In genomic region chr2:6557749-6558148, GRCm38 (mm10) we compare ENCODE assay signal across 26 mouse cellular contexts.
DNase-seq lines count a peak whose midpoint lies in the region; ATAC-seq lines count a peak whose summit lies in the region.
"Had no signal": no experiment of that assay in that cellular context is flagged by ENCODE, and none has a peak within 500 bp of the region (broad histone marks: within the 10 kb centered on the region; RNA-seq: fewer than 3 reads in every experiment).

No protein-coding gene starts in this region.

- H3K9ac ChIP-seq in midbrain, embryonic 11.5 days (ENCODE audit: low read length), result no peak overlapping the region
- H3K9ac ChIP-seq in midbrain, embryonic 13.5 days (replicated peaks), result no peak overlapping the region
- H3K9ac ChIP-seq: embryonic facial prominence, embryonic 12.5 days; embryonic facial prominence, embryonic 15.5 days; forebrain, postnatal 0 days; heart, embryonic 12.5 days; heart, embryonic 15.5 days; hindbrain, embryonic 13.5 days had no signal

- no peak overlapping the region for H3K27ac ChIP-seq in midbrain, embryonic 11.5 days (ENCODE audit: low read depth, low read length)
- no peak overlapping the region for H3K27ac ChIP-seq in midbrain, embryonic 13.5 days
- H3K27ac ChIP-seq: embryonic facial prominence, embryonic 12.5 days; embryonic facial prominence, embryonic 15.5 days; heart, embryonic 15.5 days; hindbrain, embryonic 10.5 days; hindbrain, embryonic 13.5 days had no signal

- H3K4me1 ChIP-seq in midbrain, embryonic 11.5 days (ENCODE audit: control insufficient read depth, insufficient read depth, low read length), result no peaks in the 10 kb centered on the region
- H3K4me1 ChIP-seq in midbrain, embryonic 13.5 days (replicated peaks), result no peaks in the 10 kb centered on the region
- H3K4me1 ChIP-seq: embryonic facial prominence, embryonic 12.5 days; embryonic facial prominence, embryonic 15.5 days; heart, embryonic 12.5 days; heart, embryonic 15.5 days; hindbrain, embryonic 13.5 days had no signal

- no peaks in the 10 kb centered on the region for H3K9me3 ChIP-seq in midbrain, embryonic 11.5 days (ENCODE audit: control insufficient read depth, low read length)
- no peaks in the 10 kb centered on the region for H3K9me3 ChIP-seq in midbrain, embryonic 13.5 days
- H3K9me3 ChIP-seq: embryonic facial prominence, embryonic 12.5 days; embryonic facial prominence, embryonic 15.5 days; G1E; heart, embryonic 12.5 days; heart, embryonic 15.5 days; hindbrain, embryonic 10.5 days; hindbrain, embryonic 13.5 days had no signal

- ATAC-seq in midbrain, embryonic 11.5 days (ENCODE audit: low FRiP score), result no peak
- no peak for ATAC-seq in midbrain, embryonic 13.5 days
- peak; percentile 72 for ATAC-seq in CD4-positive, CD25-positive, alpha-beta regulatory T cell, adult 4 months
- ATAC-seq: forebrain, embryonic 14.5 days; forebrain, postnatal 0 days; hindbrain, embryonic 16.5 days had no signal

- no peak overlapping the region for H3K4me3 ChIP-seq in midbrain, embryonic 11.5 days (ENCODE audit: low read depth, low read length)
- no peak overlapping the region for H3K4me3 ChIP-seq in midbrain, embryonic 13.5 days (replicated peaks)
- H3K4me3 ChIP-seq: embryonic facial prominence, embryonic 12.5 days; embryonic facial prominence, embryonic 15.5 days; heart, embryonic 12.5 days; heart, embryonic 15.5 days; hindbrain, embryonic 10.5 days; hindbrain, embryonic 13.5 days had no signal

- peaks cover 2% of the 10 kb centered on the region; the same call in 1 of the 2 replicates for H3K36me3 ChIP-seq in midbrain, embryonic 11.5 days (ENCODE audit: control insufficient read depth, insufficient read depth, low read length)
- peaks cover 41% of the 10 kb centered on the region for H3K36me3 ChIP-seq in midbrain, embryonic 13.5 days
- H3K36me3 ChIP-seq: embryonic facial prominence, embryonic 12.5 days; embryonic facial prominence, embryonic 15.5 days; G1E; heart, embryonic 15.5 days had no signal

- 84% methylated on average over 3 of the region's 3 CpGs for WGBS in midbrain, embryonic 11.5 days
- WGBS in midbrain, embryonic 13.5 days, result 84% methylated on average over 3 of the region's 3 CpGs

- H3K4me2 ChIP-seq in midbrain, embryonic 11.5 days, result no peak overlapping the region
- no peak overlapping the region for H3K4me2 ChIP-seq in midbrain, embryonic 13.5 days (replicated peaks)
- H3K4me2 ChIP-seq: embryonic facial prominence, embryonic 12.5 days; embryonic facial prominence, embryonic 15.5 days; heart, embryonic 12.5 days; heart, embryonic 15.5 days; hindbrain, embryonic 13.5 days had no signal

- peak; percentile 39 for DNase-seq in midbrain, embryonic 11.5 days (ENCODE audit: low spot score, missing footprints)
- DNase-seq in induced T-regulatory cell, adult 2 months (ENCODE audit: low read depth), result peak; percentile 29
- no peak for DNase-seq in adrenal gland, postnatal 25 days
- no peak for DNase-seq in kidney, postnatal 10 days
- DNase-seq in Muller cell, postnatal 12 days (ENCODE audit: inconsistent ontology term), result no peak
- DNase-seq: adrenal gland, adult 8-10 months; adrenal gland, postnatal 36 days; cerebellum, adult 2 months; cerebellum, adult 9-11 months; cerebellum, postnatal 25 days; forebrain, postnatal 0 days; gastrocnemius, postnatal 25 days; heart, adult 18-20 months; heart, postnatal 10 days; heart, postnatal 36 days had no signal

- H3K27me3 ChIP-seq in midbrain, embryonic 11.5 days (ENCODE audit: control insufficient read depth, insufficient read depth, low read length), result no peaks in the 10 kb centered on the region
- no peaks in the 10 kb centered on the region for H3K27me3 ChIP-seq in midbrain, embryonic 13.5 days
- H3K27me3 ChIP-seq: embryonic facial prominence, embryonic 12.5 days; embryonic facial prominence, embryonic 15.5 days; heart, embryonic 12.5 days; heart, embryonic 15.5 days; hindbrain, embryonic 13.5 days had no signal

Comparison
In these comparisons a context has a peak if more than half of its experiments do, and no peak if none do; other contexts are left out.
1. DNase-seq: peak in midbrain, embryonic 11.5 days (single experiment) and induced T-regulatory cell, adult 2 months (single experiment); none in adrenal gland, postnatal 25 days (single experiment), kidney, postnatal 10 days (single experiment) and Muller cell, postnatal 12 days (single experiment).